Mouse (Mus musculus) forebrain, embryonic 11.5 days (tissue): ENCODE results near the gene Megf6. TPM values are rescaled to one million over a fixed set of nuclear protein-coding genes. Genes with fewer than 3 reads are reported as not detected.

Source experiments
- ATAC-seq: fragments of 200-750 bp; cut with Nextera tagmentation; replicated peaks from 2 replicates; pipeline ENCODE4 v1.8.0; 2017; ENCODE audit warnings: moderate TSS enrichment; ENCODE audit not compliant: low FRiP score
- DNase-seq: peaks from one replicate; pipeline ENCODE4 v3.0.0-alpha.2; 2017; ENCODE audit warnings: low spot score
- H3K27ac ChIP-seq: fragments of 300-500 bp; sonication (generic); 2 replicates; pipeline ENCODE4 v1.5.1; 2014; ENCODE audit warnings: low read depth, low read length
- H3K27me3 ChIP-seq: fragments of 300-500 bp; sonication (generic); 2 replicates; pipeline ENCODE4 v1.6.1; 2014; ENCODE audit warnings: mild to moderate bottlenecking, low read length, mixed read lengths; ENCODE audit not compliant: control insufficient read depth, insufficient read depth
- H3K36me3 ChIP-seq: fragments of 300-500 bp; sonication (generic); 2 replicates; pipeline ENCODE4 v1.6.1; 2014; ENCODE audit warnings: mild to moderate bottlenecking, low read length, moderate library complexity, mixed read lengths; ENCODE audit not compliant: control insufficient read depth, insufficient read depth
- H3K4me1 ChIP-seq: fragments of 300-500 bp; sonication (generic); replicated peaks from 2 replicates; pipeline ENCODE4 v1.6.1; 2014; ENCODE audit warnings: low read length, mixed read lengths; ENCODE audit not compliant: control insufficient read depth, insufficient read depth
- H3K4me2 ChIP-seq: fragments of 300-500 bp; sonication (generic); 2 replicates; pipeline ENCODE4 v1.6.1; 2014; ENCODE audit warnings: low read depth, mild to moderate bottlenecking, low read length, moderate library complexity, mixed read lengths; ENCODE audit not compliant: severe bottlenecking
- H3K4me3 ChIP-seq: fragments of 300-500 bp; sonication (generic); 2 replicates; pipeline ENCODE4 v1.5.1; 2014; ENCODE audit warnings: low read depth, low read length
- H3K9ac ChIP-seq: fragments of 300-500 bp; sonication (generic); 2 replicates; pipeline ENCODE4 v1.6.1; 2014; ENCODE audit warnings: low read length
- H3K9me3 ChIP-seq: fragments of 300-500 bp; sonication (generic); 2 replicates; pipeline ENCODE4 v1.6.1; 2016; ENCODE audit warnings: low read length, mixed read lengths; ENCODE audit not compliant: control insufficient read depth
- WGBS: fragments of 180-500 bp; shearing (Covaris S2); extraction: QIAGEN DNeasy Blood & Tissue Kit; methylation state at CpG from one replicate; pipeline ENCODE4 v1.1.7; 2014; 5-methylcytosine and 5-hydroxymethylcytosine counted together
- polyA plus RNA-seq: library from polyadenylated mRNA; unstranded; fragments of >200 nt; fragmentation: Nextera tagmentation; extraction: Ambion mirVana; gene quantifications from 2 replicates; pipeline ENCODE4 v1.2.1, GENCODE M21; 2014

The Megf6 gene
- polyA plus RNA-seq, 1 experiment from 2014 or later: 23.9 TPM

GRCm38 (mm10) chr4:154211459-154211858 is 40.9 kb downstream of the Megf6 start:
- Histone ChIP-seq H3K27ac (no peak overlapping the region), H3K9me3 (no peaks in the 10 kb centered on the region), H3K36me3 (no peaks in the 10 kb centered on the region), H3K4me1 (no peaks in the 10 kb centered on the region), H3K27me3 (no peaks in the 10 kb centered on the region), H3K4me2 (no peak overlapping the region), H3K9ac (no peak overlapping the region), H3K4me3 (no peak overlapping the region)
- no peak for ATAC-seq
- WGBS: 83% methylated on average over 13 of the region's 13 CpGs
- no peak for DNase-seq

GRCm38 (mm10) chr4:154213586-154213985 is 43.1 kb downstream of the Megf6 start:
- Histone ChIP-seq H3K36me3 (no peaks in the 10 kb centered on the region), H3K27me3 (no peaks in the 10 kb centered on the region), H3K9me3 (no peaks in the 10 kb centered on the region), H3K9ac (no peak overlapping the region), H3K27ac (no peak overlapping the region), H3K4me3 (no peak overlapping the region), H3K4me1 (no peaks in the 10 kb centered on the region), H3K4me2 (no peak overlapping the region)
- ATAC-seq (no peak), DNase-seq (no peak)
- 81% methylated on average over 7 of the region's 7 CpGs for WGBS

DNA sequence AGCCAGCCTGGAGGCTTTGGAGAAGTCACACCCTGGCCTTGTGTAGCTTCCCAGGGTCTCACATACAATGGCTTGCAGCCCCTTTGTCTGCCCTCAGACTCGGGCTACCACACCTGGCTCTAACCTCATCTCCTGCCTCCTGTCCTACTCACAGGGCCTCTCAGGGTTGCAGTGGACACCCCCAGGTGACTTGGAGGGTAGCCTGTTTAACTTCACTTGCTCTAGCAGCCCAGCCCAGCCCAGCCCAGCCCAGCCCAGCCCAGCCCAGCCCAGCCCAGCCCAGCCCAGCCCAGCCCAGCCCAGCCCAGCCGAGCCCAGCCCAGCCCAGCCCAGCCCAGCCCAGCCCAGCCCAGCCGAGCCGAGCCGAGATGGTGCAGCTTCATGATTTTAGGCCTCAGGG is 43.5 kb downstream of the Megf6 start:
- no peak overlapping the region for H3K9ac ChIP-seq
- no peak overlapping the region for H3K4me2 ChIP-seq
- no peak overlapping the region for H3K27ac ChIP-seq
- no peaks in the 10 kb centered on the region for H3K27me3 ChIP-seq
- 17% methylated on average over 5 of the region's 5 CpGs for WGBS
- ATAC-seq (no peak), DNase-seq (no peak)
- no peaks in the 10 kb centered on the region for H3K9me3 ChIP-seq
- H3K4me1 ChIP-seq: no peaks in the 10 kb centered on the region
- no peaks in the 10 kb centered on the region for H3K36me3 ChIP-seq
- H3K4me3 ChIP-seq: no peak overlapping the region

- no peaks in the 10 kb centered on the region for H3K9me3 ChIP-seq
- no peaks in the 10 kb centered on the region for H3K27me3 ChIP-seq
- H3K9ac ChIP-seq: no peak overlapping the region
- no peak overlapping the region for H3K27ac ChIP-seq
- no peaks in the 10 kb centered on the region for H3K4me1 ChIP-seq
- 72% methylated on average over 7 of the region's 7 CpGs for WGBS
- no peak overlapping the region for H3K4me3 ChIP-seq
- no peak for ATAC-seq
- H3K4me2 ChIP-seq: no peak overlapping the region
- H3K36me3 ChIP-seq: no peaks in the 10 kb centered on the region
- DNase-seq: no peak
Measured at GRCm38 (mm10) chr4:154217711-154218350, 47.3 kb downstream of the Megf6 start.

- Histone ChIP-seq H3K4me2 (no peak overlapping the region), H3K27me3 (no peaks in the 10 kb centered on the region), H3K27ac (no peak overlapping the region), H3K36me3 (no peaks in the 10 kb centered on the region), H3K9me3 (no peaks in the 10 kb centered on the region), H3K4me1 (no peaks in the 10 kb centered on the region), H3K9ac (no peak overlapping the region), H3K4me3 (no peak overlapping the region)
- DNase-seq (no peak), ATAC-seq (no peak)
- WGBS: 78% methylated on average over 6 of the region's 6 CpGs
Measured at GRCm38 (mm10) chr4:154222773-154223172, 52.2 kb downstream of the Megf6 start.

DNA sequence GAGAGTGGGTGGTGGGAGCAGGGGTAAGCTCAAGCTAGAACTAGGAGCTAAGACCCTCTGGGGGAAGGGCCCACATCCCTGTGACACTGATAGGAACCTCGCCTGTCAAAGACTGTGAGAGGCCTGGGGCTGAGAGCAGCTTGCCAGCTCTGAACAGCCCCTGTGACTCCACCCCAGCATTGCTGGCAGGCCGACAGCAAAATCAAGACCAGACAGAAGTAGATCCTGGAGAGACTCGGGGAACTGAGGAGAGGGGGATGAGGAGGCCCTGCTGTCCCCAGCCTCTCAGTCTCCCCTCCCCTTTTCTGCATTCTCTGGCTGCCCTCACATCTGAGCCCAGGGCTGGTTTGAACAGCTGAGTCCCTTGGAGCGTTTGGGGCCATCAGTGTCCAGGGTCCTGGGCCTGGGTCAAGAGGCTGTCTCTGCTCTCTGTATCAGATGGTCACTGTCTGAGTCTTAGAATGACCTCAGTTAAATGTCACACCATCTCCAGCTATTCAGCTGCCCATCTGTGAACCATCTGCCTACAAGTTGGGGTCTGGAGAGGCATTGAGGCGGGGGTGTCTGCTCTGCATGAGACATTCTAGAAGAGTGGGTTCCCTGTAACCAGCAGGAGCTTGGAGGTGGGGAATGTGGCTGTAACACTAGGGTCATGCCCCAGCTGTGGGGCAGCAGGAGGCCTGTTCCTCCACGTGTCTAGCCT is 53.9 kb downstream of the Megf6 start:
- H3K4me2 ChIP-seq: no peak overlapping the region
- 45% methylated on average over 6 of the region's 6 CpGs for WGBS
- no peak overlapping the region for H3K4me3 ChIP-seq
- H3K27me3 ChIP-seq: no peaks in the 10 kb centered on the region
- no peaks in the 10 kb centered on the region for H3K36me3 ChIP-seq
- no peaks in the 10 kb centered on the region for H3K9me3 ChIP-seq
- H3K27ac ChIP-seq: no peak overlapping the region
- no peaks in the 10 kb centered on the region for H3K4me1 ChIP-seq
- ATAC-seq: no peak
- no peak for DNase-seq
- no peak overlapping the region for H3K9ac ChIP-seq

GRCm38 (mm10) chr4:154224970-154225309 is 54.4 kb downstream of the Megf6 start:
- no peak overlapping the region for H3K27ac ChIP-seq

GRCm38 (mm10) chr4:154226678-154227077 is 56.1 kb downstream of the Megf6 start:
- WGBS: 83% methylated on average over 11 of the region's 11 CpGs
- H3K4me3 ChIP-seq: no peak overlapping the region
- DNase-seq (no peak), ATAC-seq (no peak)
- H3K36me3 ChIP-seq: no peaks in the 10 kb centered on the region
- no peak overlapping the region for H3K4me2 ChIP-seq
- no peaks in the 10 kb centered on the region for H3K4me1 ChIP-seq
- no peaks in the 10 kb centered on the region for H3K27me3 ChIP-seq
- no peak overlapping the region for H3K9ac ChIP-seq
- no peaks in the 10 kb centered on the region for H3K9me3 ChIP-seq
- H3K27ac ChIP-seq: no peak overlapping the region

More at GRCm38 (mm10) chr4:154224970-154225309, 54.4 kb downstream of the Megf6 start:
- Histone ChIP-seq H3K9me3 (no peaks in the 10 kb centered on the region), H3K36me3 (no peaks in the 10 kb centered on the region), H3K4me1 (no peaks in the 10 kb centered on the region), H3K9ac (no peak overlapping the region), H3K4me3 (no peak overlapping the region), H3K27me3 (no peaks in the 10 kb centered on the region), H3K4me2 (no peak overlapping the region)
- 58% methylated on average over 9 of the region's 9 CpGs for WGBS
- ATAC-seq (no peak), DNase-seq (no peak)

DNA sequence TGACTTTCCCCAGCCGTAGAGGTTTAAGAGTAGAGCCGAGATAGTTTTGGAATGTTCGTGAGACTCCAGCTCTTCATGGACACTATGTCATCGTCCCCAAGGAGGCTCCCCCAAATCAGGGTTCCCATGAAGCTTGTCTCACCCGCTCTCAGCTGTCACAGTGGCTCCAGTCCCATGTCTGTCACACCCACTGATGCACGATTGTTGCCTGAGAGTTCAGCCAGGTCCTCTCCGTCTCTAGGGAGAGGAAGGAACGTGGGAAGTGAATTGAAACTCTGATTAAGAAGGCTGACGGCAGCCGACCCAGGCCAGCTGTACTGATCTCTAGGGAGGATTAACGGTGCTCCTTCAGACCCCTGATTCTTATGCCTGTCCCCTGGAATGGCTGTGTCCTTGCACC is 57.8 kb downstream of the Megf6 start:
- no peaks in the 10 kb centered on the region for H3K4me1 ChIP-seq
- H3K9ac ChIP-seq: no peak overlapping the region
- WGBS: 73% methylated on average over 11 of the region's 11 CpGs
- H3K36me3 ChIP-seq: no peaks in the 10 kb centered on the region
- no peak for ATAC-seq
- no peaks in the 10 kb centered on the region for H3K27me3 ChIP-seq
- no peak for DNase-seq
- H3K4me3 ChIP-seq: no peak overlapping the region
- no peak overlapping the region for H3K27ac ChIP-seq
- no peak overlapping the region for H3K4me2 ChIP-seq
- H3K9me3 ChIP-seq: no peaks in the 10 kb centered on the region
